Mouse (Mus musculus): ENCODE measurements at regions not wholly inside any gene's neighbourhood (a gene's known extent, or its start where the extent isn't known, plus 50 kb on each side); places are given as distances from the start of the nearest gene placed in this dataset.
A peak's percentile ranks its signal among the peaks of the same experiment; 100 is the strongest.

DNA sequence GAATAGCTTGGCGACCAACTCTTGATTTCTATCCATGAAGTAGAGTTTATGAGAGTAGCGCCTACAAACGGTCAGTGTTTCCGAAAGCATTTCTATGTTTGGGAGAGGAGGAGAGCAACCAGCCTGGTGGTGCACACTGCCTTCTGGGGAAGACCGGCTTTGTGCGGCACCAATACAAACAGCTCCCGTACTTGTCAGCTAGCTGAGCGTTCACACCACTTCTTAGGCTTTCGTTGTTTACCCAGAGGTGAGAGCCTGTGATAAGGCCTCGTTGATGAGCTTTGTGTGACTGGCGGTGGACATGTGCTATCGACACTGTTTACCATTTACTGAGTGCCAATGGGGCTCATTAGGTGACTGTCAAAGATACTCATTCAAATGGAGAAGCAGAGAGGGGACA, 162.0 kb downstream of the Chic2 start:
- no peak for DNase-seq

DNA sequence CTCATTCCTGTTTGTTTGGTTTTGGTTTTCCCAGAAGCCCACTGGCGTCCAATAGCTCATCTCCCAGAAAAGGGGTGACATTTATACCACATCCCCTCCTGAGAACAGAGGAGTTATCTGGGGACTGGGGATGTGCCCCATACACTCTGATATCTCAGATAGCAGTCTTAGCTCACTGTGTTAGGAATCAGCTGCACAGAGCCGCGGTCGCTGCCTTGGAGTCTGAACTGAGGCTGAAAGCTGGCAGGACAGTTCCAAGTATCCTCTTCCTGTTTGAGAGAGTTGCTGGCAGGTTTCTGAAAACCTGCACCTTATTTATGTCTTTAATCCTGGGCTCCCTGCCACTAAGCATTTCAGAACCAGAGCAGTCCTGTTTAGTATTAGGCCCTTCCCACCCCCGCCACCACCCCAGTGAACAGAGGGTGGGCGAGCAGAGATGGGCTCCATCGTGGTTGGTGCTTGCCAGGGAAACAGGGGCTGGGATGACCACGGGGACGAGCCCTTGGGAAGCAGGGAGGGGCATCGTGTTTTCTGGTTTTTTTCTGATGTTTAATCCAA, 163.8 kb downstream of the Chic2 start:
- DNase-seq: no peak

DNA sequence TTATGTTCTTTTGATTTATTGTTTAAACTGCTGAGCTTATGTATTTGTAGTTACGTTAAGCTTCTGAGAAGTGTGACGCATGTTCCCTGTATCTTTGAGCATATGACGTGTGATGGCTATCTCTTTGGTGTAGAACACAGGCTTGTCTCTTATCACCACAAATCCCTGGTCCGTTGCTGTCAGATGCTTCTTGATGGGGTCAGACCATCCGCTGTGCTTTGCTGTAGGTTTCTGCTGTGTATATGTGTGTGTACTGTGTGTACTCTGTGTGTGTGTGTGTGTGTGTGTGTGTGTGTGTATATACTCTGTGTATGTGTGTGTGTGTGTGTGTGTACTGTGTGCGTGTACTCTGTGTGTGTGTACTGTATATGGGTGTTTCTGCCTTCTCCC, 164.5 kb downstream of the Chic2 start:
- DNase-seq: no peak

DNA sequence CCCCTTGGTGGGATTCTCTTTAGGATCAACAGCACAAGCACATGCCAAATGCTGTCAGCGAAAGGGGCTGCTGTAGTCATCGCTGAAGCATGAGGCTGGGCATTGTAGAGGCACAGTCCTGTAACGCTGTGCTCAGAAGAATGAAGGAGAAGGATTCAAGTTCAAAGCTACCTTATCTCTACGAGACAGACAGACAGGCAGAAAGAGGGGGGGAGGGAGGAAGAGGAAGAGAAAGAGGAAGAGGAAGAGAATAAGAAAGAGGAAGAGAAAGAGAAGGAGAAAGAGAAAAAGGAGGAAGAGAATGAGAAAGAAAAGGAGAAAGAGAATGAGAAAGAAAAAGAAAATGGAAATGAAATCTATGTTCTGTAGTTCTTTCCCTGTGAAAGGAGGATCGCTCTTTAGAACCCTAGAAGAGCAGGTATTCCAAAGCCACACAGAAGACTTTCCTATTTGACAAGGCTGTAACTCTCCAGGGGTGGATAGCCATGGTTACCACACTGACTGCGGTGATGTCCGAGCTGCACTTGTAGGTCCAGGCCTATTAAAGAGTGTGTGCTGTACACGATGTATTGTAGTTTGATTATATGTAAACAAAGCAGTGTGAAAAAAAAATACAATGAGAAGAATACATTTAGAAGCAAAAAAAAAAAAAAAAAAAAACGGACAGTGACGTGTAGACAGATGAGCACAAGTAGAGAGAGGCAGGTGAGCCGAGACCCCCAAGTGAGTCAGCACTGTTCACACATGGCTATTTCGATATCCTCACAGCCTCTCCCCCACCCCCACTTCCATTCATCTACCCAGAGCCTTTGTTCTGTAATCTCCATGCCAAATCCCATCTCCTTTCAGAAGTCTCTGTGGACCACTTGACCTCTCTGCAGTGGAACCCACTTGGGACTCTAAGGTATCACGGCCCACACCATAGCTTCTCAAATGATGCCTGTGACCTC, 165.2 kb downstream of the Chic2 start:
- no peak for DNase-seq

DNA sequence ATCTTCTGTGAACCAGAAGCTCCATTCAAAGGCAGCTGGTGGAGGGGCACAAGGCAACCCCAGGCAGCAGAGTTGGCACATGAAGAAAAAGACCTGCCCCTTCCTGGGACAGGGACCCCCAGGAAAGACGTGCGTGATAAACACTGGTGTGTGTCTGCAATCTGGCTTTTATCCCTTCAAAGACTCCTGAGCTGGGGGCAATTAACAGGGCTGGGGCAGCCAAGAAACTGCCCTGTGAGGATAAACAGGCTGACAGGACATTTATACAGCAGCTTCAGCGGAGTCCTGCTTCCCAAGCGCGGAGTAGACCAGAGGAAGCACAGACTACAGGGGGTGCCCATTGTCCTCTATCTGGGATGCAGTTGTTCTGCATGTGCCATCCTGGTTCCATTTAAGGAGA, 167.0 kb downstream of the Chic2 start:
- DNase-seq: no peak

DNA sequence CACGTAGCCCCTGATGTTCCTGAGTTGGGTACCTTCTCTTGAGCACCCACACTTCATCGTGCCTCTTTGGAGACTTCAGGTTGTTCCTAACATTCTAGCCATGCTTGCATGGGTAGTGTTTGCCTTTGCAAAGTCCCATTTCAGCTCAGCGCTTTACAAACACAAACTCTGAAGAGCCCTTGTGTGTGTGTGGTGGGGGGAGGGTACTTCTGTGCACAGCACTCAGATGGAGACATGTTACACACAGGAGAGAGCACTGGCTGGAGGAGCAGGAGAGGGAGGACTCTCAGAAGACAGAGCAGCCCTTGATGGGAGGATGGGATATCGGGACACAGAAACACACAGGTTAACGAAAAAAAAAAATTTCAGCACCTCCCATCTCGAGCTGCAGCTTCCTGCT, 167.4 kb downstream of the Chic2 start:
- DNase-seq: no peak

DNA sequence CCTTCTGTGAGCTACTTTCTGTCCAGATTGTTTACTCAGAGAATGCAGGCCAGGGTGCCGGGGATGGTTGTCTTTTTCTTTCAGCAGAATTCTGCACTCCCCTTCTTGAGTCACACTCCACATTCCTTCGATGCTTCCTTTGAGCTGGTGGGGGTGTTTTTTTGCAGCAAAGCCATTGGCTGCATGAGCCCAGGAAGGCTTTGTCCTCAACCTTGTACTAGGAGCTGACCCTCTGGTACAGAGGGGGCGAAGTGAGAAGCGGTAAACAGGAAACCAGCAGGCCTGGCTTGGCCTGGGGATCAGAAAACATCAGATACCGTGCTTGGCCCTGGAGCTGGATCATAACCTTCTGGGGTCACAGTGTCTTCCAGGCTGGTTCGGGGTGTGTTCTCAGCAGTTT, 169.9 kb downstream of the Chic2 start:
- DNase-seq: no peak

DNA sequence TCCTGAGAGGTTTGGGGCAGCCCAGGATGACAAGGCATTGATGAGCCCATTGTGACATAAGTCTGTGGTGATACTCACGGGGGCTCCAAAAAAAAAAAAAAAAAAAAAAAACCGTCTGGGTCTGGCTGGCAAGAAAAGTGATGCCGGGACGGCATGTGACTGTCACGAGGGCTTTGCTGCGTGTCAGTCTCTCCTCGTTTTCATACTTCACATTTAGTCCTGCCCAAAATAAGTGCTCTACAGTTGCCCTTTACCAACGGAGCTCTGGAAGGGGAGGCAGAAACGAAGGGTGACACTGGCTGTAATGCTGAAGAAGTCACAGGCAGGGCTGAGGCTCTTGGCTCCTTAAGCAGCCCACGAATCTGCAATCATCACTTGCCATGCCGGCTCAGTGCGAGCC, 167.9 kb upstream of the Lnx1 start:
- no peak for DNase-seq

DNA sequence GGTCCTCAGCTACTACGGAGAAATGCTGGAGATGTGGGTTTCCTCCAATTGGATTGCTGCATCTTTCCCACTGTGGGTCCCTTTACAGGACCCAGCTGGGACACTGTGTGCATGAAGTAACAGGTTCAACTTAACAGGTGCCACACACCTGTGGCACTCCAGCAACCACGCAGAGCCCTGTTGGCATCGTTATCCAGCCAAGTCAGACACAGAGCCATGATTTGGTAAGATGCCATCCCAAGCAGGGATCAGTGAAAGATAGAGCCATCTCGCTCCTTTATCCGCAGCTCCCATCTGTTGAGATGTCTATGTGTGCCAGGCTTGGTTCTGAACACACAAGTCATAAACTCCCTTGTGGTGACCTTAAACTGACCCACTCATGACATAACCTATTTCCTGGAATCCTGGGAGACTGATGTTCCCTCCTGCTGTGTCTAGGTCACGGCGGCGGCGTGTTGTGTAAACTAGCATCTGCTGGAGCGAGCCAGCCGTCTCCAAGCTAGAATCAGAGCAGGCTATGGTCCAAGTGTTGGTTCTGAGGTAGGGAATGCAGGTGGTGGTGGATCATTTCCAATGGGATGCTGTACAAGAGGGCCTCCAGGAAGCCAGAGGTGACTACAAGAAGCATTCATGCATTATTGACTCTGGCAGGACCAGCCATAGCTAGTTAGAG, 164.5 kb upstream of the Lnx1 start:
- no peak for DNase-seq

DNA sequence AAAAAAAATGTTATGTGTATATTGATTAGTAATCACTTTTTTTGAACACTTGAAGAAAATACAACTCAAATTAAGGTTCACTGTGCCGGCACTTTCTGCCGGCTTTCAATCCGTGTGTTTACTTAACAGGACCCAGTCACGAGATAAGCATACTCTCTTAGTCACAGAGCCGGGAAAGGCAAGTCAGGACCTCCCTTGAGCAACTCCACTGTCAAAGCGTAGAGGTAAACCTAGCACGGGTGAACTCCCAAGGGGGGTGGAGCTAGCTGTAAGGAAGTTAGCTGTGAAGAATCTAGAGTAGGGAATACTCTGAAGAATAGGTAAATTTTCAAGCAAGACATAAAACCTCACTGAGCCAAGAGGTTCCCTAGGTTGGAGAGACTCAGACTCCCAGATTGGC, 164.0 kb upstream of the Lnx1 start:
- no peak for DNase-seq

DNA sequence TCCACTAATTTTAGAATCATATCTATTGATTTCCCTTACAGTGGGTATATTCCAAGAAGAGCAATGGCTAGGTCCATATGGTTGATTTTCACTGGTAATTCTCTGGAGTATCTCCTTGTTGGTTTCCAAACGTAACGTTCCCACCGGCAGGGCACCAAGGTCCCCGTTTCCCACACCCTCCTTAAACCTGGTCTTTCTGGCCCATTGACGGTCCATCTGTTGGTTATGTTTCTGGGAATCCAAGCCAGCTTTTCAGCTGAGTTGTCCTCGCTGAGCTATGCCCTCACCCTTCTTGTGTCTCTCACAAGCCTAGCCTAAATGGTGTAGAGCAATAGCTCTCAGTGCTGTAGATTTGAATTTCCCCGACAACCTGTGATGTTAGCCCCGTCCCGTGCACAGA, 162.7 kb upstream of the Lnx1 start:
- no peak for DNase-seq

DNA sequence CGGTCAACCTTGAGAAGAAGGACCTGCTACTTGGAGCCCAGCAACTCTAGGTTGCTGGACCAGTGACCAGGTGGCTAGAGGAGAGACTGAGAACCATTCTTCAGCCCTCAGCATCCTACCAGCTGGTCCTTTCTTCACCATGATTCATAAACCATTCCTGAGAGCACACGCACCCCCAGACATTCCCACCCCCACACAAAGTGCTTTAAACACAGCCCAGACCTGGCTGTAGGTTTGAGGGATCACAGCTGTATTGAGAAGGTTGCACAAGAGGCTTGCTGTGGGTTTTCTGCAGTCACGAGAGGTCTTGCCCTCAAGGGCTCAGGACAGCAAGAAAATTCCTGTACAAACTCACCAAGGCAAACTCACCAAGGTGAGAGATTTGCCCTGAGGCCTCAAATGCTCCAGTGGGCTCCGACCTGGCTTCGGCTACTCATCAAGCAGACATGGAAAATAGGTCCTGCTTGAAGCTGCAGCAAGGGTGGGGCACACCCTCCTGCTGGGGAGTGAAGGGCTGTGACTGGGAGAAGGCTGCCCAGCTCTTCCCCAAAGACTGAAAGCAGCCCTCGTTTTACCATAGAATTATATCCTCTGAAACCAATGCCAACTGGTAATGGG, 161.9 kb upstream of the Lnx1 start:
- no peak for DNase-seq

DNA sequence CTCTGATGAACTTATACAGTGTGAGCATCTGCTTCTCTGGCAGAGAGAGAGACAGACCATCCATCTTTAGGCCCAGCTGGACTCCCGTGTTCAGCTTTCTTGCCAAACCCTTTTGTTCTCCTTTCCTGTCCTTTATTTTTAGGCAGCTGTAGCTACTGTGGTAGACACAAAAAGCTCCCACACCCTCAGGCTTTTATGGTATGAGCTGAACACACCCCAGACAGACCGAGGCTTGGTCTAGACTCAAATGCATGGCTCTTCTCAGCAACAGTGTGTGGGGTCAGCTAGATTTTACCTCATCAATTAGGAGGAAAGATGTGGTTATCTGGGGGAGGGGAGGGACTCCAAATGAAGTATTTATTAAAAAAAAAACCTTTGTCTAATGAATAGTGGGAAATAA, 158.6 kb upstream of the Lnx1 start:
- no peak for DNase-seq

DNA sequence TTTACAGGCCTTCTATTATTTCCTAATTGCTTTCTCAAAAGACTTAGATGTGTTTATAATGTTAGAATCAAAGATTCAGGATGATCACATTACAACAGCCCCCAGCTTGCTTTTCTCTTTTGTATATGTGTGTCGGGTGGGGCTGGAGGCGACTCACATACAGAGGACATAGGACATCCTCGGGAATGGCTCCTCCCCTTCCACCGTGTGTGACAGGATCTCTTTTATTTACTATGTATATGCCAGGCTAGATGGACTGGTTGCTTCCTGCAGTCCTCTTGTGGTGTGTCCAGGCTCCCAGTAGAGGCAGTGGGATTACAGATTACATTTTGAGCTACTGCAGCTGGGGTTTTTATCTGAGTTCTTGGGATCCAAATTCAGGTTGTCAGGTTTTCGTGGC, 155.1 kb upstream of the Lnx1 start:
- DNase-seq: no peak

DNA sequence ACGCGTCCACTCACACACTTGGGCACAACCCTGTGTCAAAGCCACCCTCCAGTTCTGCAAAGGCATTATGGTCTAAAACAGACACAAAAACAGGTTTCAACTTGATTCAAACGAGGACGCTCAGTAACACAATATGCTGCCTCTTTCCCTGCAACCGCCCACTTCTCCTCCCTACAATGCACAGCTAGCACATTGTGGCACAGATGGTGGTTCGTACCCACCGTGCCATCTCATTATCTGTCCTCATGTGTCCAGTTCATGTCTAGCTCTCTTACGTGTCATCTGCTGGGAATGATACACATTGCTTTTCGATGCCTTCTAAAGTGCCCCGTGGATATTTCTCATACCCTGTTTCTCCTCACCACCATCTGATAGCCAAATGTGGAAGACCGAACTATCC, 154.4 kb upstream of the Lnx1 start:
- peak; percentile 65 to 79 for DNase-seq

DNA sequence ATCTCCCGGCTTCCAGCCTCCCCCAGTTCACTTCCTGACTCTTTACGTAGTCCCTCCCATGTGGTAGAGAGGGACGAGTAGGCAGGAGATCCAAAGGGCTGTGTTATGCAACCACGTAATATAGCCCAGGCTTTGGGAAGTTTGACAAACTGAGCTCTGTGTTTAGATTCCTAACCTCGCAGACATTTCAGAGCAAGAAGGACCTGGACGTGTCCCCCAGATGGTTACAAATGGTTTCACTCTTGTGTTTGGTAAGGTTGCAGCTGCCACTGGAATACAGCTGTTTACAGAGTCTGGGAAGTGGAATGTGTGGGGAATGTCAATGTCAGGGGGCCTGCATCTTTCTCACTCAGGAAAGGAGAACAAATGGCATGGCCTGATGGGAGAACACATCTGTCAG, 145.1 kb upstream of the Lnx1 start:
- DNase-seq: no peak

DNA sequence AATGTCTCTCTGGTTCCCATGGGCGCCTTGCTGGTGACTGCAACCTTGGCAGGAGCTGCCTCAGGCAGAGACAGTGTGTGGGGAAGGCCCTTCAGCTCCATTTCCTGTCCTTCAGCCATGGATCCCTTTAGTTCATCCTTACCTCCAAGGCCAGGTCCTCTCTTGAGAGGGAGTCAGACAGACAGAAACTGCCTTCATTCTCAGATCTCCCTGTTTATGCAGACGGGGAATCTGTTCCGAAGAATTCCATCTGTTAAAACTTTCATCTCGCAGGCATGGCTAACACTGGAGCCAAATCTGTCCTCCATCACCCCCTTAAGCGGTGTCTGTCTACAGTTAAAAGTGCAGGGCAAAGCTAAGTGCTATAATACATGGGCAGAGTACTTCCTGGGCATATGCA, 144.0 kb upstream of the Lnx1 start:
- DNase-seq: peak; percentile 44 to 50

DNA sequence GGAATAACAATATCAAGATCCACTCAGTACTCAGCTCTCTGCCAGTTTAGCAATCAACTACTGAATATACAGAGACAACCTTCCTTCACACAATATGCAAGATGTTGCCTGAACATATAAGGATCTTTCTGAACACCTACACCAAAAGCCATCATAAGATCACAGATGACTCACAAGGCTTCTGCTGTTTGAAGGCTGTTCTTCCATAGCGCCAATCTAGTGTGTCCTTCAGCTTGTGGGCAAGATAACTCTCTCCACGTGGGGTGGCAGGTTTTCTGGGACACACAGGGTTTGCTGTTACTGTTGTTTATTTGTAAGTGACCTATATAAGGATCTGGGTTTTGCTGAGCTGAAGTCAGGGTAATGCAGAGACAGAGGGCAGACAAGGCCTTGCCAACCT, 131.7 kb upstream of the Lnx1 start:
- no peak for DNase-seq

DNA sequence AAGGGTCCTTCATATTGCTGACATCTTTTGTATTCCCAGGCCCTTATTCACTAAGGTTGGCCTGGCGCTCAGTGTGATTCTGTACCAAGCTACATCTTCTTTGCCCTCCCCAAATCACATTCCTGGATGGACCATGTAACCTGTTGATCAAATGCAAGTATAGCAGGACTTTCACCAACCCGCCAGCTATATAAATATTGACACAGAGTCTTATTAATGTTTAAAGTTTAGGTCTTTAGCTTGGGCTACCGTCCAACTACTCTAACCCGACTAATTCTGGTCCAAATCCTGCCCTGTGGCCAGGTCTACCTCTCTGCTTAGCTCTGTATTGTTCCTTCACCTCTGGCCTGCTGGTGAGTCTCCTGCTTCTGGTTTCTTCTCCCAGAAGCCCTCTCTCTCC, 131.2 kb upstream of the Lnx1 start:
- no peak for DNase-seq

DNA sequence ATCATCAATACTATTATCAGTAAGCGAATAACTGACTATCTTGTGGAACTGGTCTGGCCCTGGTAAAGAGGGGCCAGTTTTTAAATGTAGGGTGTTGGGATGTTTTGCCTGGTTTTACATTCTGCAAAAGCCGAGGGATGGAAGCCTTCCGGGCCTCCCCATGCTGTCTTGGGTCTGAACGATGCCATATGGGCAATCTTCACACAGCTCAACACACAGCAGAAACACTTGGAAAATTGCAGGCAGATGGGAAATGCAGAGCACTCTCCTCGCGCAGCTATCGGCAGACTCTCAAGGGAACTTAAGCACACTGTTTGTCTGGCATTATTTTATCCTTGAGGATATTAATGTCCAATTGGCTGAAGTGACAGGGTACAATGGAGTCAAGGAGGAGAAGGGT, 129.3 kb upstream of the Lnx1 start:
- DNase-seq: peak in 1 of 2 experiments; percentile 7

DNA sequence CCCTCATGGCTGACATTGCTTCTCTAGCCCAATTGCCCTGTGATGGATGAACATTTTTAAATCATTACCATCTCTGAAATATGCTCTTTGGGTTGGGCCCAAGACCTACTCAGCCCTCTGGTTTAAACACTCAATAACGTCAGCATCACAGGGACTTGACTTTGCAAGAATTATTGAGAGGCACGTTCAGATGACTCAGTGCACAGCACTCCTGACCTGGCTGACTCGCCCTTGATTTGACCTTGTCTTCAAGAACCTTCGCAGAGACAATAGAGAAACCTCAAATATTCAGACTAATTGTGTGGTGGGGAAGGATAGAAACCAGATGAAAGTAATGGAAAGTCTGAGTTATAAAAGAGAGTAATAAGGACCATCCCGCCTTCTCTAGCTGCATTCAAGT, 127.9 kb upstream of the Lnx1 start:
- DNase-seq: no peak

DNA sequence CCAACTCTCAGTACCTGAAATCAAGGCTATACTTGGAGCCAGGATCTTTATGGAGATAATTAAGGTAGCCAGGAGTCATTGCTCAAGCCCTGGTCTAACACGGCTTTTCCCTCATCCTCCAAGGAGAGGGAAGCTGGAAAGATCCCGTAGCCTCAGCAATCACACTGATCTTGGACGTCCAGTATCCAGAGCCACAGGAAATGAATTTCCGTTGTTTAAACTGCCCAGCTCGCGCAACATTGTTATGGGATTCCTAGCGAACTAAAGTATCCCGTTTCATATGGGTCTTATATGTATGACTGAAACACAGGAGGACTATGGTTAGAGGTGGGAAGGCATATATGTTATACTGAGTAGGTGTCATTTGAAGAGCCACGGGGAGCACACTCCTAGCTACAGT, 126.3 kb upstream of the Lnx1 start:
- DNase-seq: no peak

DNA sequence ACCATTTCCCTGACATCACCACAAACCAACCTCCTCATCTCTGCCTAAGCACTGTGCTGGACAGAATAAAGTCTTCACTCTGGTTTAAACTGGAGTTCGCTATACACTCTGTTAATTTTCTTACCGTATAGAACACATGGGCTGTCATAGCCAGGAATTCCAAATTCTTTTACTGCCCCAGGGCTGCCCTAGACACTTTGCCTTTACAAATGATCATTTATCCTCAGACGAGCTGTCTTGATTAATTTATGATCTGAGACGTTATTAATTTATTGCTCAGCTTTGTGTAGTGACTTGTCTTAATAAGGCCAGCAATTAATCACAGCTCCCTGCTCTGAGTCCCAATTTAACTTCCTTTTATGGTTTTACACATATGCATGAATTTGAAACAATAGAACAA, 125.2 kb upstream of the Lnx1 start:
- DNase-seq: no peak
